Mouse (Mus musculus) lung, embryonic 16.5 days (tissue): ENCODE measurements around the gene Sirt7. TPM values are rescaled to one million over a fixed set of nuclear protein-coding genes. Genes with fewer than 3 reads are reported as not detected.

ENCODE experiments used
- ATAC-seq: fragments of 200-750 bp; cut with Nextera tagmentation; 2 replicates; pipeline ENCODE4 v1.8.0; 2017; ENCODE audit warnings: low read depth, mild to moderate bottlenecking, moderate library complexity
- H3K27ac ChIP-seq: fragments of 300-500 bp; sonication (generic); 2 replicates; pipeline ENCODE4 v1.5.1; 2014; ENCODE audit warnings: mild to moderate bottlenecking, control low read depth, low read length
- H3K27me3 ChIP-seq: fragments of 300-500 bp; sonication (generic); 2 replicates; pipeline ENCODE4 v1.6.1; 2014; ENCODE audit warnings: low read depth, low read length, mixed read lengths; ENCODE audit not compliant: control insufficient read depth, insufficient read depth
- H3K36me3 ChIP-seq: fragments of 300-500 bp; sonication (generic); 2 replicates; pipeline ENCODE4 v1.6.1; 2014; ENCODE audit warnings: low read length; ENCODE audit not compliant: control insufficient read depth, insufficient read depth
- H3K4me1 ChIP-seq: fragments of 300-500 bp; sonication (generic); replicated peaks from 2 replicates; pipeline ENCODE4 v1.6.1; 2014; ENCODE audit warnings: low read length, mixed read lengths; ENCODE audit not compliant: control insufficient read depth, insufficient read depth
- H3K4me2 ChIP-seq: fragments of 300-500 bp; sonication (generic); 2 replicates; pipeline ENCODE4 v1.6.1; 2014; ENCODE audit warnings: low read depth, low read length, control low read depth
- H3K4me3 ChIP-seq: fragments of 300-500 bp; sonication (generic); 2 replicates; pipeline ENCODE4 v1.5.1; 2014; ENCODE audit warnings: mild to moderate bottlenecking, low read length, control low read depth
- H3K9ac ChIP-seq: fragments of 300-500 bp; sonication (generic); 2 replicates; pipeline ENCODE4 v1.6.1; 2014; ENCODE audit warnings: low read length, control low read depth
- H3K9me3 ChIP-seq: fragments of 300-500 bp; sonication (generic); 2 replicates; pipeline ENCODE4 v1.6.1; 2016; ENCODE audit warnings: low read length; ENCODE audit not compliant: control insufficient read depth
- WGBS: fragments of 180-500 bp; shearing (Covaris S2); extraction: QIAGEN DNeasy Blood & Tissue Kit; methylation state at CpG from one replicate; pipeline ENCODE4 v1.1.7; 2014; 5-methylcytosine and 5-hydroxymethylcytosine counted together
- polyA plus RNA-seq: library from polyadenylated mRNA; unstranded; fragments of >200 nt; fragmentation: Nextera tagmentation; extraction: Ambion mirVana; gene quantifications from 2 replicates; pipeline ENCODE4 v1.2.1, GENCODE M21; 2015

Gene Sirt7
- polyA plus RNA-seq, 1 experiment from 2014 or later: 32.5 TPM

DNA sequence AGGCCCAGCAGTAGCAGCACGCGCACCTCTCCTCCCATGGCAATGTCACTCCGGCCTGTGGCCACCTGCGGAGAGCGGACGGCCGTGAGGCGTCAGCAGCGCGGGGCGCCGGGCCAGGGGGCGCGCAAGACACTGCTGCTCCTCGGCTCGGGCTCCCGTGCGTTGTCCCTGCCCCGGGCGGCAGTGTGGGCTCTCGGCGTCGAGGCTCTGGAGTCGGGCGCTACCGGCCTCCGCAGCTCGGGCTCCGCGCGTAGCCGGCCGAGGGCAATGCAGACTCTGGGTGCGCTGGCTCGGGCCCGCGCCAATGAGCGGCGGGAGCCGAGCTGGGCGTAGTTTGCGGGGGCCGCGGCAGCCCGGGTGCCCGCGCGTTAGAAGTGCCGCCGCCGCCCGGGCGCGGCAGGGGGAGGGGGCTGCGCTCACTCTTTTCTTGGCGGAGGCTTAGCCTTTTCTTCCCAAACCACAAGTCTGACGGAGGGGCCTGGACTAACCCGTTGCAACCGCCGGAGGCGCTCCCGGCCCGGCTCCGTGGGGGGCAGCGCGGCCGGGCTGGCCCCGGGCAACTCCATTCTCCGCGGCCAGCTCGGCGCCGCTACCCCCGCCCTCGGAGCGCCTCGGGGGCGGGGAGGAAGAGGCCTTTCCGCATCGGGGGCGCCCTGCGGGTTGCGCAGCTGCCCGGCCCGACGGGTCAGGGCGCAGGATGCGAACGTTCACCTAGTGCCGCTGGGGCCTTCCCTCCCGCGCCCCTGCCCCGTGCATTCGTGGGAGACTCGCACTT is 35.4 kb upstream of the Sirt7 start:
- H3K9ac ChIP-seq: peak overlapping the region; percentile 58
- peaks cover 66% of the 10 kb centered on the region for H3K27me3 ChIP-seq
- H3K4me3 ChIP-seq: peak overlapping the region; percentile 52
- H3K27ac ChIP-seq: no peak overlapping the region
- WGBS: under 1% methylated on average over 54 of the region's 95 CpGs
- H3K4me1 ChIP-seq: peaks cover 17% of the 10 kb centered on the region
- H3K9me3 ChIP-seq: no peaks in the 10 kb centered on the region
- peak overlapping the region; percentile 80 for H3K4me2 ChIP-seq
- peak; percentile 73 for ATAC-seq
- no peaks in the 10 kb centered on the region for H3K36me3 ChIP-seq

DNA sequence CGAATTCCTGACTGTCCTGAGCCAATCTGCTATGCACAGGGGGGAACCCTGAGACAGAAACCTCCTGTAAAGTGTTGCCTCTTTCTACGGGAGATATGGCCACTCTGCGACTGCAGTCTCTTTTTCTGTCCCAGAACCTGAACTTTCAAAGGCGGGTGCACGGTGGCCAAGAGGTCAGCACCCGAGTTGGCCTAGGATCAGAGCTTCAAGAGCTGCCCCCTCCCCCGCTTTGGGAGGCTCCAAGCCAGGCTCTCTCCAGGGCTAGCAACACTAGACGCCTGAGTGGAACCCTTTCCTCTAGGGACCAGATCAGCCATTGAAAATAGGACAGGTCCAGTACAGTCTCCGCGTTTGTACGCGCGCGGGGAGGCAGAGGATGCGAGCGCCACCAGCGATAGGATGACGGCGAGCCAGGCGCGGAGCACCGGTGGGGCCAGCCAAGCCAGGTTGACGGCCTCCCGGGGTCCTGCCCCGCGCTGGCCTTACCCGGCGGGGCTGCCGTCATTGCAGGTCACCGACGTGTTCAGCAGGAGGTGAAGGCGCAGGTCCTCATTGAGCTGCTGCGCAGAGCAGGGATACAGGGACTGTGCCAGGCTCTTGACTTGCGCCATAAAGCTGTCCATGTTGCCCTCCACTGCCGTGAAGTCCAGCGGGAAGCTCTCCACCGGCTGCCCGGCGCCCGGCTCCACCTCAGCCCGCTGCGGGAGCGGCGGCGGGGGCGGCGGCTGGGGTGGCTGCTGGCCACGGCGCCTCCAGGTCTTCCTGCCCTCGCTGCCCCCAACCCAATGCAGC is 34.7 kb upstream of the Sirt7 start:
- Histone ChIP-seq H3K9ac (peak overlapping the region; percentile 58), H3K27ac (no peak overlapping the region), H3K9me3 (no peaks in the 10 kb centered on the region), H3K4me2 (peak overlapping the region; percentile 80), H3K4me3 (peak overlapping the region; percentile 52), H3K27me3 (peaks cover 66% of the 10 kb centered on the region), H3K36me3 (no peaks in the 10 kb centered on the region), H3K4me1 (peaks cover 17% of the 10 kb centered on the region)
- ATAC-seq: no peak
- WGBS: 3% methylated on average over 50 of the region's 50 CpGs

DNA sequence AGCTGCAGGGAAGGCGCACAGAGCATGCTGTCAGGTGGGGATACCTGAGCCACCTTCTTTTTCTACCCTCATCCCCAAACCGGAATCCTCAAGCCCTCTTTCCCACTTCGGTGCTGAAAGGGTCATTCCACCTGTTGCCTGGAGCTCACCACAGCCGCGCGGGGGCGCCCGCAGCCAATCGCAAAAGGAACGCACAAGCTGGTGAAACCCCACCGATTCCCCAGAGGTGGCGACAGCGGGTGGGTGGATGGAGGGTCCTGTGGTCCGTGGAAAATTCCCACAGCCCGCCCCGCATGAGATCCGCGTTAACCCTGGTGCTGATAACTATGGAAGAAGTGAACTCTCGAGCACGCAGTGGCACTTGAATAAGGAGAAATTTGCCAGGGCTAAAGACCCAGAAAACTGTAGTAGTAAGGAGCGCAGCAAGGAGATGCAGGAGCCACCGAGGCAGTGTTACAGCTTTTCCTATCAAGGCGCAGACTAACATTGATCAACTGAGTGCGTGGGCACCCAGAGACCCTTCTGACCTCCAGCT is 33.9 kb upstream of the Sirt7 start:
- peak; percentile 26; the same call in 1 of the 2 replicates for ATAC-seq
- Histone ChIP-seq H3K27me3 (peaks cover 65% of the 10 kb centered on the region), H3K4me1 (peaks cover 17% of the 10 kb centered on the region), H3K9me3 (no peaks in the 10 kb centered on the region), H3K4me3 (no peak overlapping the region), H3K4me2 (no peak overlapping the region), H3K36me3 (no peaks in the 10 kb centered on the region), H3K27ac (no peak overlapping the region), H3K9ac (no peak overlapping the region)
- 5% methylated on average over 24 of the region's 24 CpGs for WGBS

DNA sequence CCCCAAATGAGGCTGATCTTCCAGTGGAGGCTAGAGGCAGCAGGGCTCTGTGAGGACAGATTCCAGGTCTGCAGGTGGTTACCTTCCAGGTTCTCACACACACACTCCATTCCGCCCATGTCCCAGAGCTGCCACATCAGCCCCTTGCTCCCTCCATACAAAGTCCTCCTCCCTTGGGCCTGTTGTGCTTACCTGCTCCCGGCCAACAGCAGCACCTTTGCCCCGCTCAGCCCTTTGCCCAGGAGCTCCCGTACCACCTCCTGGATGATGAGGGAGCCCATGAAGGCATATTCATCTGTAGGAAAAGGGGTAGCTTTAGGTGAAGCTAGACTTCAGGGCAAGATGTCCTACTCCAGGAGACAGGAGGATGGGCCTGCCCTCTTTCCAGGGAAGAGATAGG is 32.3 kb upstream of the Sirt7 start:
- no peak for ATAC-seq

GRCm38 (mm10) chr11:120654741-120655140 is 29.7 kb upstream of the Sirt7 start:
- 68% methylated on average over 3 of the region's 3 CpGs for WGBS
- Histone ChIP-seq H3K9me3 (no peaks in the 10 kb centered on the region), H3K4me1 (peaks cover 5% of the 10 kb centered on the region), H3K36me3 (no peaks in the 10 kb centered on the region), H3K9ac (no peak overlapping the region), H3K4me2 (no peak overlapping the region), H3K27ac (no peak overlapping the region), H3K4me3 (no peak overlapping the region), H3K27me3 (peaks cover 30% of the 10 kb centered on the region)
- ATAC-seq: no peak

More for the DNA sequence above, 32.3 kb upstream of the Sirt7 start:
- no peak overlapping the region for H3K27ac ChIP-seq
- no peaks in the 10 kb centered on the region for H3K9me3 ChIP-seq
- peaks cover 55% of the 10 kb centered on the region for H3K27me3 ChIP-seq
- no peaks in the 10 kb centered on the region for H3K36me3 ChIP-seq
- H3K9ac ChIP-seq: no peak overlapping the region
- peaks cover 17% of the 10 kb centered on the region for H3K4me1 ChIP-seq
- H3K4me2 ChIP-seq: no peak overlapping the region
- H3K4me3 ChIP-seq: no peak overlapping the region
- 74% methylated on average over 4 of the region's 4 CpGs for WGBS

- no peaks in the 10 kb centered on the region for H3K9me3 ChIP-seq
- peaks cover 8% of the 10 kb centered on the region; the same call in 1 of the 2 replicates for H3K27me3 ChIP-seq
- 0 out of 2 replicates have a peak, but pooled peaks cover 2% of the 10 kb centered on the region for H3K4me1 ChIP-seq
- no peak overlapping the region for H3K4me2 ChIP-seq
- H3K9ac ChIP-seq: no peak overlapping the region
- H3K4me3 ChIP-seq: no peak overlapping the region
- WGBS: 55% methylated on average over 3 of the region's 3 CpGs
- no peak overlapping the region for H3K27ac ChIP-seq
- no peaks in the 10 kb centered on the region for H3K36me3 ChIP-seq
- no peak for ATAC-seq
Measured at GRCm38 (mm10) chr11:120651872-120652271, 26.8 kb upstream of the Sirt7 start.

GRCm38 (mm10) chr11:120648001-120648476 is 23.0 kb upstream of the Sirt7 start, which contains the start of gene Myadml2:
TSS of gene Myadml2 (minus strand) at chr11:120648158.
- H3K4me1 ChIP-seq: peaks cover 8% of the 10 kb centered on the region
- H3K27me3 ChIP-seq: peaks cover 5% of the 10 kb centered on the region; the same call in 1 of the 2 replicates
- peak within 1 kb of the TSS; percentile 55 for H3K9ac ChIP-seq
- peak within 1 kb of the TSS; percentile 25 for H3K4me3 ChIP-seq
- no peak within 1 kb of the TSS for H3K27ac ChIP-seq
- no peaks in the 10 kb centered on the region for H3K36me3 ChIP-seq
- no peaks in the 10 kb centered on the region for H3K9me3 ChIP-seq
- peak within 1 kb of the TSS; percentile 44 for H3K4me2 ChIP-seq
- WGBS: 2% methylated on average over 13 of the region's 13 CpGs
- no peak for ATAC-seq

GRCm38 (mm10) chr11:120647047-120647830 is 22.2 kb upstream of the Sirt7 start:
- peak overlapping the region; percentile 55; the same call in 1 of the 2 replicates for H3K9ac ChIP-seq
- ATAC-seq: no peak
- H3K9me3 ChIP-seq: no peaks in the 10 kb centered on the region
- peaks cover 5% of the 10 kb centered on the region; the same call in 1 of the 2 replicates for H3K27me3 ChIP-seq
- peak overlapping the region; percentile 44 for H3K4me2 ChIP-seq
- peaks cover 12% of the 10 kb centered on the region for H3K4me1 ChIP-seq
- peak overlapping the region; percentile 25; the same call in 1 of the 2 replicates for H3K4me3 ChIP-seq
- no peaks in the 10 kb centered on the region for H3K36me3 ChIP-seq
- no peak overlapping the region for H3K27ac ChIP-seq
- WGBS: 71% methylated on average over 35 of the region's 35 CpGs
